Mouse (Mus musculus) limb, embryonic 14.5 days (tissue): ENCODE measurements around the gene Rad51. TPM values are rescaled to one million over a fixed set of nuclear protein-coding genes. Genes with fewer than 3 reads are reported as not detected.

Experiments used
- ATAC-seq: fragments of 200-750 bp; cut with Nextera tagmentation; 2 replicates; pipeline ENCODE4 v1.8.0; 2017; ENCODE audit warnings: low read depth, moderate number of reproducible peaks, moderate TSS enrichment; ENCODE audit not compliant: low FRiP score
- DNase-seq: peaks from one replicate; pipeline ENCODE4 v3.0.0-alpha.2; 2015; ENCODE audit warnings: low spot score
- H3K27ac ChIP-seq: fragments of 300-500 bp; sonication (generic); replicated peaks from 2 replicates; pipeline ENCODE4 v1.5.1; 2014; ENCODE audit warnings: low read depth, mild to moderate bottlenecking, low read length, moderate library complexity, mixed read lengths
- H3K27me3 ChIP-seq: fragments of 300-500 bp; sonication (generic); 2 replicates; pipeline ENCODE4 v1.6.1; 2014; ENCODE audit warnings: low read length, mixed read lengths; ENCODE audit not compliant: control insufficient read depth, insufficient read depth
- H3K36me3 ChIP-seq: fragments of 300-500 bp; sonication (generic); 2 replicates; pipeline ENCODE4 v1.6.1; 2014; ENCODE audit warnings: mild to moderate bottlenecking, low read length, moderate library complexity, mixed read lengths; ENCODE audit not compliant: control insufficient read depth, insufficient read depth
- H3K4me1 ChIP-seq: fragments of 300-500 bp; sonication (generic); 2 replicates; pipeline ENCODE4 v1.6.1; 2014; ENCODE audit warnings: antibody characterized with exemption, low read length, mixed read lengths; ENCODE audit not compliant: control insufficient read depth, insufficient read depth
- H3K4me2 ChIP-seq: fragments of 300-500 bp; sonication (generic); replicated peaks from 2 replicates; pipeline ENCODE4 v1.6.1; 2014; ENCODE audit warnings: low read depth, mild to moderate bottlenecking, low read length, moderate library complexity; ENCODE audit not compliant: severe bottlenecking
- H3K4me3 ChIP-seq: fragments of 300-500 bp; sonication (generic); replicated peaks from 2 replicates; pipeline ENCODE4 v1.5.1; 2014; ENCODE audit warnings: low read length
- H3K9ac ChIP-seq: fragments of 300-500 bp; sonication (generic); 2 replicates; pipeline ENCODE4 v1.6.1; 2014; ENCODE audit warnings: mild to moderate bottlenecking, low read depth, low read length, moderate library complexity; ENCODE audit not compliant: severe bottlenecking
- H3K9me3 ChIP-seq: fragments of 300-500 bp; sonication (generic); 2 replicates; pipeline ENCODE4 v1.6.1; 2016; ENCODE audit warnings: low read length; ENCODE audit not compliant: control insufficient read depth
- POLR2A ChIP-seq: fragments of 200-500 bp; IDR thresholded peaks from 2 replicates; pipeline ENCODE4 v1.8.0; 2012; ENCODE audit warnings: inconsistent platforms, mild to moderate bottlenecking, moderate library complexity, borderline replicate concordance; ENCODE audit not compliant: insufficient read depth, insufficient read length; ENCODE audit errors: extremely low read depth
- WGBS: fragments of 180-500 bp; shearing (Covaris S2); extraction: QIAGEN DNeasy Blood & Tissue Kit; methylation state at CpG from one replicate; pipeline ENCODE4 v1.1.7; 2014; 5-methylcytosine and 5-hydroxymethylcytosine counted together
- polyA plus RNA-seq, 2 experiments: library from polyadenylated mRNA; depleted of rRNA in 1 of 2; stranded (reverse) in 1 of 2; unstranded in 1 of 2; fragments of >200 nt; fragmentation: Nextera tagmentation in 1 of 2; extraction: Ambion mirVana in 1 of 2; gene quantifications; 2 replicates each; pipeline versions ENCODE4 v1.2.1 to v1.2.3; 2012 to 2014

The Rad51 gene
- polyA plus RNA-seq (2012; rRNA removed) (37.6 and 38.6 TPM in 2 replicates), polyA plus RNA-seq (2014; fragmentation: Nextera tagmentation; extraction: Ambion mirVana) (41.5 and 44.7 TPM in 2 replicates)

DNA sequence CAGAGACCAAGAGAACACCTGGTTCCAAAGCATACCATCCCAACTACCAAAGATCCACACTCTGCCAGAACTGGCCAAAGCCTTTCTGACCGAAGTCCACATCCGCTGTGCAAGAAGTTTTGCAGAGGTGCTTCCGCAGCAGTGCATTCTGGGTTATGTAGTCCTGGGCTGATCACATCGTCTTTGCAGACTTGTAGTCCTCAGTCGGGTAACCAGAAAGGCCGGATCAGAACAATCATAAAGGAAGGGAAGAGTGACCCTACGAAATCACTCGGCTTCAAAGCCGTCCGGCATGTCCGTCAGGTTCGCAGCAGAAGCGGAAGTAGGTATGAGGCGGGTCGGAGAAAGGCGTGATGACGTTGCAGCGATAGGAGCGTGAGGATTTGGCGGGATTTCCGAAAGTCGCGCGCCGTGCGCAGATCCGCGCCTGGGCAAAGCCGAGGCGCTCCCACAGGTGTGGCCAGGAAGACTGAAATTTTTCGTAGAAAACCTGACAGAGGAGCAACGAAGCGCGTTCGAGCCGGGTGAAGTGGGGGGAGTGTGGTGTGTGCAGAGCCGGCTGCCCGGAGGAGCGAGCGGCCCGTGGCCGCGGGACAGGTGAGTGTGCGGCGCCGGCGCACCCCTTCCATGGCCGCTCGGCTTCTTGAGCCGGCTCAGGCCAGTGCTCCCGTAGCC, at the start of gene Rad51:
Rad51 (plus strand) TSS at position 356 of the 675 bp plus-strand sequence.
- under 1% methylated on average over 42 of the region's 51 CpGs for WGBS
- peak; percentile 90 for ATAC-seq
- peak; percentile 93 for DNase-seq

DNA sequence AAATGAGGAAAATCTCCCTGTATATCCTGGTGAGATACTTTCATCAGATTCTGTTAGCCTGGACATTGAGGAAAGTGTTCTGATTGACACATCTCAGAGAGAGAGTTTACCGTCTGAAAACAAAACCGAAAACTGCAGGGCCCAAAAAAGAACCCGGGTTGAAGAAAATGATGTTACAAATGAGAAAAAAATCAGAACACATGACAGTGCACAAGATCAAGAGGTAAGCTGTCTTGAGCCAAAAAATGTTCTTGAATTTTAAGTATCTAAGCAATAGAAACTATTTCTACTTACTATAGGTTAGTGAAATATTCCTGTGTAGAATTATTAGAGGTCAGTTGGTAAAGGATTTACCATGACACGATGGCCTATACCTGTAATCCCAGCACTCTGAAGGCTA, 40.2 kb upstream of the Rad51 start:
- TF ChIP-seq POLR2A: no peak
- no peak for ATAC-seq
- H3K27me3 ChIP-seq: no peaks in the 10 kb centered on the region

More for the DNA sequence above, at the start of gene Rad51:
- H3K9me3 ChIP-seq: no peaks in the 10 kb centered on the region
- peak within 1 kb of the TSS; percentile 60 for H3K4me3 ChIP-seq
- no peaks in the 10 kb centered on the region for H3K27me3 ChIP-seq
- peaks cover 8% of the 10 kb centered on the region for H3K4me1 ChIP-seq
- peak within 1 kb of the TSS; percentile 68 for H3K9ac ChIP-seq
- peaks cover 10% of the 10 kb centered on the region for H3K36me3 ChIP-seq
- H3K4me2 ChIP-seq: peak within 1 kb of the TSS; percentile 73
- peak; percentile 68; the same call in 1 of the 2 replicates for TF ChIP-seq POLR2A
- peak within 1 kb of the TSS; percentile 75 for H3K27ac ChIP-seq

DNA sequence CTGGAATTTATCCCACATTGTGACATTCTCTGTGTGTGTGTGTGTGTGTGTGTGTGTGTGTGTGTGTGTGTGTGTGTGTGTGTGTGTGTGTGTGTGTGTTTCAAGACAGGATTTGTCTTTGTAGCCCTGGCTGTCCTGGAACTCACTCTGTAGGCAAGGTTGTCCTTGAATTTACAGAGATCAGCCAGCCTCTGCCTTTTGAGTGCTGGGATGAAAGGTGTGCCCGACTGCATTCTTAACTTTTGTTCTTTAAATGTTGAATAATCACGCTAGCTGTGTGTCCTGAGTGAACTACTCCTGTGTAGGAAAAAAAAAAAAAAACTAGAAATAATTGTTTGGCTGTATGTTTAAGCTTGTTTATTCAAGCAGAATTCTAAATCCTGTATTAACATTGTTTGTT, 26.4 kb upstream of the Rad51 start:
- H3K36me3 ChIP-seq: peaks cover 31% of the 10 kb centered on the region
- TF ChIP-seq POLR2A: no peak

More for the DNA sequence above, 40.2 kb upstream of the Rad51 start:
- no peak overlapping the region for H3K9ac ChIP-seq
- no peak overlapping the region for H3K4me2 ChIP-seq
- no peaks in the 10 kb centered on the region for H3K9me3 ChIP-seq
- H3K4me1 ChIP-seq: no peaks in the 10 kb centered on the region
- no peak overlapping the region for H3K4me3 ChIP-seq
- H3K27ac ChIP-seq: no peak overlapping the region
- no peak for DNase-seq
- peaks cover 40% of the 10 kb centered on the region for H3K36me3 ChIP-seq
- 93% methylated on average over 4 of the region's 4 CpGs for WGBS

DNA sequence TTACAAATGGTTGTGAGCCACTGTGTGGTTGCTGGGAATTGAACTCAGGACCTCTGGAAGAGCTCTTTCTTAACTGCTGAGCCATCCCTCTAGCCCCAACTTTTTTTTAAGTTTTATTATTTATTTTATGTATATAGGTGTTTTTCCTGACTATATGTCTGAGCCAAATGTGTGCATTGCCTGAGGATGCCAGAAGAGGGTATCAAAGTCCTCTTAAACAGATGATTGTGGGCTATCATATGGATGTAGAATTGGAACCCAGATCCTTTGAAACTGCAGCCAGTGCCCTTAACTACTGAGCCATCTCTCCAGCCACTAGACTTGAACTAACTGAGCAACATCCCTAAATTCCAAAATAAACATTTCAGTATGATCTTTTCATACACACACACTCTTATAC, 11.0 kb upstream of the Rad51 start:
- H3K27me3 ChIP-seq: no peaks in the 10 kb centered on the region
- H3K27ac ChIP-seq: no peak overlapping the region
- H3K4me3 ChIP-seq: no peak overlapping the region
- H3K4me1 ChIP-seq: no peaks in the 10 kb centered on the region
- ATAC-seq: no peak
- no peak overlapping the region for H3K9ac ChIP-seq
- TF ChIP-seq POLR2A: no peak
- no peak overlapping the region for H3K4me2 ChIP-seq
- H3K36me3 ChIP-seq: peaks cover 48% of the 10 kb centered on the region
- no peak for DNase-seq
- H3K9me3 ChIP-seq: no peaks in the 10 kb centered on the region

More for the DNA sequence above, 26.4 kb upstream of the Rad51 start:
- Histone ChIP-seq H3K4me3 (no peak overlapping the region), H3K9ac (no peak overlapping the region), H3K9me3 (no peaks in the 10 kb centered on the region), H3K27me3 (no peaks in the 10 kb centered on the region), H3K27ac (no peak overlapping the region), H3K4me2 (no peak overlapping the region), H3K4me1 (no peaks in the 10 kb centered on the region)
- DNase-seq (no peak), ATAC-seq (no peak)
- WGBS: 90% methylated on average over 2 of the region's 2 CpGs

DNA sequence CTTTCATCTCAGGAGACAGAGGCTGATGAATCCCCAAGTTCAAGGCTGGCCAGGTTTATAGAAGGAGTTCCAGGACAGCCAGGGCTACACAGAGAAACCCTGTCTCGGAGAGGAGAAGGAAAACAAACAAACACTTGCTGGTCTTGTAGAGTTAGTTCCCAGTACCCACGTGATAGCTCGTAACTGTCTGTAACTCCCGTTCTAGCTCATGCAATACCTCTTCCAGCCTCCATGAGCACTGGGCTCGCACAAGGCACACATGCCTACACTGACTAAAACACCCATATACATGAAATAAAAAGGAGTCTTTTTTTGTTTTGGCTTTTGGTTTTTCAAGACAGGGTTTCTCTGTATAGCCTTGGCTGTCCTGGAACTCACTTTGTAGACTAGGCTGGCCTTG, 6.0 kb upstream of the Rad51 start:
- no peak for TF ChIP-seq POLR2A
- Histone ChIP-seq H3K36me3 (peaks cover 33% of the 10 kb centered on the region), H3K27me3 (no peaks in the 10 kb centered on the region), H3K4me2 (no peak overlapping the region), H3K4me3 (no peak overlapping the region), H3K9ac (no peak overlapping the region), H3K27ac (no peak overlapping the region), H3K9me3 (no peaks in the 10 kb centered on the region), H3K4me1 (no peaks in the 10 kb centered on the region)
- DNase-seq (no peak), ATAC-seq (no peak)
- 85% methylated on average over 5 of the region's 5 CpGs for WGBS
